Mouse (Mus musculus): ENCODE data around the gene Mknk1.
A peak's percentile ranks its signal among the peaks of the same experiment; 100 is the strongest.

Mknk1 gene

DNA sequence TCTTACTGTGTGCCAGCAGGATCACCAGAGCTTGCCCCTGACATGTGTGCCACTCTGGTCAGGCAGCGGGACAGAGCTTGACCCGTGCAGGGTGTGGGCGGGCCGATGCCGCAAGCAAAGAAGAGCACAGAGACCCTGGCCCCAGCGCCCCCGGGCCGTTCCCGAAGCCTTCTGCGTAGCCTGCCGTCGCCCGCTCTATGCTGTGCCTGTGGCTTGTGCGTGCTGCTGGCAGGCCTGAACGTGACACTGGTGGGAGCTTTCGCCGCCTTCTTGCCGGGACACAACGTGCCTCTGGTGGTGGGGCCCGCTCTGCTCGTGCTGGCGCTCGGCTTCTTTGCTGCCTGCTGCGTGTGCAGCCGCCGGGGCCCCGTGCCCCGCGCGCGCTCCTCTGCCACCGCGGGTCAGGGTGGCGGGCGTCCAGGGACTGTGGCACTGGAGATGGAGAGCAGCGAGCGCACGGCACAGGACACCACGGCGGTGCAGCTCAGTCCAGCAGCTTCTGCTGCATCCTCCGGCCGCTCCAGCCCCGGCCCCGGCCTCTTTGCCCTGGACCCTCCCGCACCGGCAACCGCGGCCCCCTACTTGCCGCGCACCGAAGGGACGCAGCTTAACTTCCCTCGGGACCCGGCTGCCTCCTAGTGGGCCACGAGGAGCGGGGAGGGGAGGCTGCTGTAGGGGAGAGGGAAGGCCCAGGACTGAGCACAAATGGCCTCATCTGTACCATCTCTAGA, 59.1 kb downstream of the Mknk1 start:
- peak; percentile 34 for DNase-seq

DNA sequence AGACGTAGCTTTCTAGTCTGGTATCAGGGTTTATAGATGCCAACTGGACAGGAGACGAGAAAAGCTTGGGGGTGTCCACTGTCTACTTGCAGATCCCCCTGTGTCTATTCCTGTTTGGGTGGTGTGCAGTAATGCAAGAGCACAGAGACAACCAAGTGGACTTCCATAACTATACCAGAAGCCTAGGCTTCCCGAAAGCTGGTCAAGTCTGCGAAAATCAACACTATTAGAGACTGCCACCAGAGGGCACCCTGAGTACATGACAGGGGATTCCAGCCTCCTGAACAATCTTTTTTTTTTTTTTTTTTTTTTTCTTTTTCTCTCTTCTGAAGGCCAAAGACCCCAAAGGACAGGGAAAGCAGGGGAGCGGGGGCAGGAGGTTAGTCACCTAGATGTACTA, 63.8 kb downstream of the Mknk1 start:
- DNase-seq = peak; percentile 92

DNA sequence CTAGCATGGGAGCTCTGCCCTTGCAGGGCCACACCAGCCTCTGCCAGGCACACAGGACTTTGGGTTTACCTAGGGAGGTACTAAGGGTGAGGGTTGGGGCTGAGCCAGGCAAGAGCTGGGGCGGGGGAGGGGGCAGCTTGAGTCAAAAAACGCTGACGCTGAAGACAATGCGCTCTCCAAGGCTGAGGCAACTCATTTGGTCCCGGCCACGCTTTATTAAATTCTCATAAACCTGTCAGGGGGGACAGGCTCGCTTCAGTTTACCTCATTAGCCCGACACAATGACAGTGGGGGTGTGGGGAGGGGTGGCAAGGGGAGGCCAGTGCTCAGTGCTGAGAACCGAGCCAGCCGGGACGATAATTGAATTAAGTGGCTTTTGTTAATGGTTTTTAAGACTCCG, 65.4 kb downstream of the Mknk1 start:
- no peak for DNase-seq

DNA sequence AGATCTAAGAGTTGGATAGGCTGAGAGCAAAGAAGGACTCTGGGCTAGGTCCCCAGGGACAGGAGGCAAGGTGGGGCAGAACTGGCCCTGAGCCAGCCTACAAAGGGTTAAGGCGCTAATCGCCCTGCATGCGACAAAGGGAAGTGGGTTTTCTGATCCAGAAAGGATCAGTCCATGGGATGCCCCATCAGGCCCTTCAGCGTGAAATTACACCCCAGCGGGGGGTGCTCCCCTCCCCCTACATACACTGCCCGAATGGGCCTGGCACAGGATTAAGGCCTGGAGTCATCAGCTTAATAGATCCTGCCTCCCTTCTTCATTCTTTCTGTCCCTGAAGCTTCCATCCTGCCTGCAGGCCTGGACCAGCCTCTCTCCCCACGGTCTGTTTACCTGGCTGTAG, 66.7 kb downstream of the Mknk1 start:
- no peak for DNase-seq

DNA sequence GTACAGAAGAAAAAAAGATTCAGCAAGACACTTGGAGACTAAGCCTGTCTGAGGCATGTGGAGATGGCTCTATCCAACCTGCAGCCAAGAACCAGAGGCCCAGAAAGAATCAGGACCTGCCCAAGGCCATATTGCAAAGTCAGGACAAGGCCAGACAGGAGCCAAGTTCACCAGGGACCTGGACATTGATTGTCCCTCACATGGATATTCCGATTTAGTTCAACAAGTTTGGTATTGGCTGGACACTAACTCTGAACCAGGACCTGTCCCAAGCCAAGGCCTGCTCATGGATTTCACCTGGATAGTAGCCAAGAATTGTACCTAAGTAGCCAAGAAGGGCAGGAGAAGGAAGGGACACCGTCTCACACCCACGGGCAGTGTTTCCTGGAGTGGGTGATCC, 67.8 kb downstream of the Mknk1 start:
- DNase-seq = no peak

DNA sequence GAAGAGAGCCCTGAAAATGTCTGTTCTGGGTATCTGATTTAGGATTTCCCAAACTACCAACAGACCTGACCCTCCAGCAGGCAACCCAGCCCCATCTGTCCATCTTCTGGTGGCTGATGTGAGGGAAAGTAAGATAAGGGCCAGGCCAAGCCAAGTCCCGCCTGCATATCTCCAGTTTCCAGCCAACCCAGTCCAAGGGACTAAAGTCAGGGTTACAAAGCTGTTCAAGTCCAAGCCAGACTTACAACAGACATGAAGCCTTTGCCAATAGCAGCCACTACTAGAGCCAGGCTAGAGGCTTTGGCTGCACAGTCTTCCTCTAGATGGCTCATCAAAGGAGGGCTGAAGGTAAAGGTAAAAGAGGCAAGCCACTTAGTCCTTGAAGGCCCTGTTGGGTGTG, 69.0 kb downstream of the Mknk1 start:
- DNase-seq = no peak

DNA sequence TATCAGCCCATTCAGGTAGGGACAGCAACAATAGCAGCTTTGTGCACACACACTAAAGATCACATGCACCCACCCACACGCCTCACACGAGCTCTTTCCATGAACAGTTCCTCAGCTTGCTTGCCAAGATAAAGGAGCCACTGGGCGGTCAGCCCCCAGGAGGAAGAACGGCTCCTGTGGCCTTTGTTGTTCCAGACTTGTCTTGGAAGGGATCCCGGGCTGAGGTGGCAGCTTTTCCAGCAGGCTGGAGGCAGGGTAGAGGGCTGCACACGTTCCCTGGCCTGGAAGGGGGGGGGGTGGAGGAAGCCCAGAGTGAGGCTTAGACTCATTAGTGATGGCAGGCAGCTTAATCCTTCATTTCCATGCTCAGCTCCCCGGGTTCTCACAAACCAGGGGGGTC, 69.6 kb downstream of the Mknk1 start:
- peak; percentile 26 for DNase-seq

DNA sequence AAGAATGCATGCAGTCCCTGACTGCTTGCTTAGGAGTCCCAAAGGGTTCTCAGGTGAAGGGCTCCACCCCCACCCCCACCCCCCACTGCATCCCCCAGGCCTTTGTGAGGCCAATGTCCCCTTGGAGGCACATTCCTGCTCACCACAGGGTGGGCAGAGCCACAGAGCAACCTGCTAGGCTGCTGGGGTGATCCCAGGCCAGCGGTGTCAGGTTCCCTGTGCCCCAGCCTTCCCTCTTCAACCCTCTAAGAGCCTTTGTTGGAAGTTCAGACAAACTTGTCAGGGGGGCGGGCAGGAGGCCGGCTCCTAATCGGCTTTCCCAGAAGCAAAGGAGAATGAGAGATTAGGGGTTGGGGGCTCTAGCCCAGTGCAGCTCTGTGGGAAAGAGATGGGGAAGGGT, 72.6 kb downstream of the Mknk1 start:
- no peak for DNase-seq

DNA sequence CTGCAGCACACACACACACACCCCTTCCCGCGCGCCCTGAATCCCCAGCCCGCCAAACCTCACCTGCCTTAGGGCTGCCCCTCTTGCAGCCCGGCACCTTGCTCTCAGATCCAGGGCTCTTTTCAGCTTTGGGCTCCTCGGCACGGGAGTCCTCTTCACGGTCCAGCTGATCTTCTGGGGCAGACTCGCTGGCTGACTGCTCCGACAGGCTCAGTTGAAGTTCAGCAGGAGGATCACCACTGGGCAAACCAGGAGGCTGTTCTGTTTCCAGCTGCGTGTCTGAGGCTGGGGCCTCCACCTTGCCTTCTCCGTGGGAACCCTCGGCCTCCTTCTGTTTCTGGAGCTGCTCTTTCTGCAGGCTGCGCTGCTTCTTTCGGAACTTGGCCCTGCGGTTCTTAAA, 80.9 kb downstream of the Mknk1 start:
- no peak for DNase-seq

DNA sequence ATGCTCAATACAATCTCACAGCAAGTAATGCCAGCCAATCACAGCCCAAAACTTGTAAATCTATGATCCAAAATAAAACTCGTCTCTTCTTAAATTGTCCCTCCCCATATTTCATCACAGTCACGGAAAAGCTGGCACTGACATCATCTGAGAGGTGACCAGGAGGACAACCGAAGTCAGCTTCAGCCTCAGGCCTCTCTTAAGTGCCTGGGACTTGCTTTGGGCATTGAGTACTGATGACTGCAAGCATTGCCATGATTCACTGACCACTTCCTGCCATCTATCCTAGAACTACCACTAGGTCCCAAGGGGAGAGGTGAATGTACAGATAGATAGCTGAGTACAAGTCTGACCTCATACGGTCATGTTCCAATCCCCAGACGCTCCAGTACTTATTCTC, 83.7 kb downstream of the Mknk1 start:
- DNase-seq = no peak

DNA sequence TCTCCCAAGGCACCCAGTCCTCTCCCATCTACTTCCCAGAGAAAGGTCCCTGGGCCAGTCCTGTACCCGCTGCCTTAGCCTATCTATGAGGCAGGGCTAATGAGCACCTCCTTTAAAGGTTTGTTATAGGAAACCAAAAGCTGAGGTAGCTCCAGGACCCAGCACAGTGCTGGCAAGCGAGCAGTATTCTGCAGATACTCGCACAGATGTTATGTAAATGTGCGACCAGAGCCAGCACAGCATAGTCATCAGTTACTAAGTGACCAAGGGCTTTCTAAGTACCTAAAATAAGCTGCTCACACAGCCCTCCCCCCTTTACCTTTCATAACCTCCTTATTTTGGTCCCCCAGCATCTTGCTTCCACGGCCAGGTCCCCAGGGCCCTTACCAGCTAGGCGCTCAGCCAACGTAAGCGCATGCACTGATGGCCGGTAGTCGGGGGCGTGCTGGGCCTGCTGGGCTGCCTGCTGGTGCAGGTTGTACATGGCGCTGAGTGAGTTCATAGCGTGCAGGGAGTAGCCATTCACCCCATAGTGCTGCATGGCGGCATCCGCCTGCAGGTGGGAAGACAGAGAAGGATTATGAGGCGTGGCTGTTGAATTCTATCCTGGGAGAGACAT, 84.4 kb downstream of the Mknk1 start:
- DNase-seq = no peak

DNA sequence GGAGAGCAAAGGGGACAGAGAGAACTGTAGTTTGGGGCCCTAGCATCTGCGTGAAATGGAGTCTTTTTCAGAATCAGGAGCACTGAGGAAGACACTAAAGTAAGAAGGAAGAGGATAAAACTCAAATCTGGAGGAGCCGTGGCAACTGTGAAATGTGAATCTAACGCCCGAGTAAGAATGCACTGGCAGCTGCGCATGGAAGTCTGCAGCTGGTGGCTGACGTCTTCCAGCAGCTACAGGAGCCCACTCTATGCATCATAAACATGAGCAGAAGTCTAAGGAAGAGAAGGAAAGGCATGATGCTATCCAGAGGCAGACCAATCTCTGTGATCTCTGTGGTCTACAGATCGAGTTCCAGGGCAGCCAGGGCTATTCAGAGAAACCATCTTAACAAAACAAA, 88.6 kb downstream of the Mknk1 start:
- no peak for DNase-seq

Measured in right cerebral cortex, postnatal 4 days (tissue).